Mouse (Mus musculus) ES-E14 (cell line): ENCODE measurements around the gene Pik3r6. TPM values are rescaled to one million over a fixed set of nuclear protein-coding genes. Genes with fewer than 3 reads are reported as not detected.

ENCODE experiments used
- DNase-seq: peaks from one replicate; pipeline ENCODE4 v3.0.0-alpha.2; 2013; ENCODE audit warnings: low read depth, low spot score
- H3K27ac ChIP-seq: 2 replicates; pipeline ENCODE4 v1.5.1; 2012; ENCODE audit warnings: low read depth, mild to moderate bottlenecking, low read length, moderate library complexity, mixed read lengths; ENCODE audit not compliant: poor library complexity, insufficient read depth, severe bottlenecking
- H3K36me3 ChIP-seq: 2 replicates; pipeline ENCODE4 v1.6.1; 2012; ENCODE audit warnings: mild to moderate bottlenecking, low read length, moderate library complexity, mixed read lengths; ENCODE audit not compliant: control insufficient read depth, poor library complexity, insufficient read depth, severe bottlenecking
- H3K4me1 ChIP-seq, 2 experiments: fragments of 150-350 bp in 1 of 2; sonication (generic) in 1 of 2; 2 replicates each; pipeline ENCODE4 v1.6.1; 2012; ENCODE audit warnings: low read length in 2 of 2, mild to moderate bottlenecking in 1 of 2, mixed read lengths in 1 of 2; ENCODE audit not compliant: control insufficient read depth in 2 of 2, insufficient read depth in 2 of 2, poor library complexity in 1 of 2
- H3K4me3 ChIP-seq, 2 experiments: fragments of 150-350 bp in 1 of 2; sonication (generic) in 1 of 2; 2 replicates each; pipeline ENCODE4 v1.5.1; 2012; ENCODE audit warnings: low read length in 2 of 2, low read depth in 1 of 2, mild to moderate bottlenecking in 1 of 2, mixed read lengths in 1 of 2; ENCODE audit not compliant: insufficient read depth in 1 of 2, poor library complexity in 1 of 2, severe bottlenecking in 1 of 2
- H3K9ac ChIP-seq: 2 replicates; pipeline ENCODE4 v1.6.1; 2012; ENCODE audit warnings: low read depth, mild to moderate bottlenecking, low read length, mixed read lengths; ENCODE audit not compliant: poor library complexity, insufficient read depth, severe bottlenecking
- H3K9me3 ChIP-seq: fragments of 150-350 bp; sonication (generic); 2 replicates; pipeline ENCODE4 v1.6.1; 2012; ENCODE audit warnings: low read depth, mild to moderate bottlenecking, low read length; ENCODE audit not compliant: control insufficient read depth, insufficient read depth
- CHD2 ChIP-seq: IDR thresholded peaks from 2 replicates; pipeline ENCODE4 v1.6.1; 2014; ENCODE audit warnings: mild to moderate bottlenecking, low read depth, low read length, inconsistent platforms
- HCFC1 ChIP-seq: IDR thresholded peaks from 2 replicates; pipeline ENCODE4 v1.6.1; 2012; ENCODE audit warnings: low read length, inconsistent platforms, borderline replicate concordance; ENCODE audit not compliant: insufficient read depth
- MAFK ChIP-seq: IDR thresholded peaks from 2 replicates; pipeline ENCODE4 v1.6.1; 2014; ENCODE audit warnings: mild to moderate bottlenecking, low read depth, low read length, inconsistent platforms; ENCODE audit not compliant: insufficient read depth
- ZC3H11A ChIP-seq: IDR thresholded peaks from 2 replicates; pipeline ENCODE4 v1.6.1; 2012; ENCODE audit warnings: low read depth, mild to moderate bottlenecking, inconsistent platforms, low read length, borderline replicate concordance
- ZNF384 ChIP-seq: IDR thresholded peaks from 2 replicates; pipeline ENCODE4 v1.6.1; 2012; ENCODE audit warnings: low read depth, low read length, inconsistent platforms
- in situ Hi-C, 2 experiments: fragments of 600-800 bp; cut with MboI; formaldehyde crosslinking; loops; one replicate each; pipeline ENCODE4 v1.15.1; 2025; ENCODE audit warnings: low sequenced_read_pairs in 2 of 2, inconsistent platforms in 1 of 2; ENCODE audit not compliant: unreplicated experiment in 2 of 2
- total RNA-seq: library from RNA; depleted of rRNA; stranded (reverse); fragments of 300-350 nt; gene quantifications from 2 replicates; pipeline ENCODE4 v1.2.3, GENCODE M21; 2012

Gene Pik3r6
- total RNA-seq, 1 experiment: 0.40 TPM

- H3K9me3 ChIP-seq: no peaks in the 10 kb centered on the region
- H3K36me3 ChIP-seq: no peaks in the 10 kb centered on the region
- TF ChIP-seq ZNF384 (no peak), CHD2 (no peak), MAFK (no peak), HCFC1 (no peak), ZC3H11A (no peak)
- no peak overlapping the region for H3K27ac ChIP-seq
- no peak overlapping the region for H3K9ac ChIP-seq
- DNase-seq: no peak
- in situ Hi-C loops: no loop called here
- H3K4me1 ChIP-seq: no peaks in the 10 kb centered on the region
- no peak overlapping the region for H3K4me3 ChIP-seq
These were observed 36.8 kb downstream of the Pik3r6 start for GRCm38 (mm10) chr11:68539621-68540020.

GRCm38 (mm10) chr11:68544554-68544953 is 41.7 kb downstream of the Pik3r6 start:
- DNase-seq: no peak
- TF ChIP-seq HCFC1 (no peak), CHD2 (no peak), ZC3H11A (no peak), MAFK (no peak), ZNF384 (no peak)

GRCm38 (mm10) chr11:68545172-68545571 is 42.4 kb downstream of the Pik3r6 start:
- no peak overlapping the region for H3K9ac ChIP-seq
- no peaks in the 10 kb centered on the region for H3K4me1 ChIP-seq
- no peaks in the 10 kb centered on the region for H3K36me3 ChIP-seq
- H3K4me3 ChIP-seq: no peak overlapping the region
- no peak for DNase-seq
- in situ Hi-C loops: no loop called here
- no peak for TF ChIP-seq MAFK
- TF ChIP-seq ZC3H11A: no peak
- TF ChIP-seq CHD2: no peak
- no peak for TF ChIP-seq HCFC1
- no peak for TF ChIP-seq ZNF384
- H3K27ac ChIP-seq: no peak overlapping the region
- H3K9me3 ChIP-seq: no peaks in the 10 kb centered on the region

More at GRCm38 (mm10) chr11:68544554-68544953, 41.7 kb downstream of the Pik3r6 start:
- no peak overlapping the region for H3K9ac ChIP-seq
- no peaks in the 10 kb centered on the region for H3K36me3 ChIP-seq
- H3K4me1 ChIP-seq: no peaks in the 10 kb centered on the region
- no peak overlapping the region for H3K4me3 ChIP-seq
- H3K27ac ChIP-seq: no peak overlapping the region
- H3K9me3 ChIP-seq: no peaks in the 10 kb centered on the region
- in situ Hi-C loops: no loop called here

DNA sequence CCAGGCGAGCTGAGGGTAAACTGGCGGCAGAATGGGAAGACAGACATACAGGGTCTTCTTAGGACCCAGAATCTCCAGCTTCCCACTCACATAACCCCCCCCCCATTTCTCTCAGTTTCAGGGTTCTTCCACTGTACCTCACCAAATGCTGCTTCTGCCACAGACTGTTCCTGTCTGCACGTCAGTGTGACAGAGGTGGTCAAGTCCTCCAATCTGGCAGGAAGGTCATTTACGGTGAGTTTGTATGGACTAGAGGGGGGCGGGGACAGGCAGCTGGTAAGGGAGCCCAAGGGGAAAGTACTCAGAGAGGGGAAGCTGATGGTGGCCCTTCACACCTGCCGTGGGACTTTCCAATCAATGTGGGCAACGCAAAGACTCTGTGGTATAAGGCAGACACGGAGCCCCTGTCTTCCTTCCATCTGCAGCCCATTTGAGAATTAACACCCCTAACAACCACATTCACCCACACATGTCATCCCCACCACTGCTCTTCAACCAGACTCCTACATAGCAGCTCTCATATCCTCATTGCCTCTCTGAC is 42.9 kb downstream of the Pik3r6 start:
- Histone ChIP-seq H3K9me3 (no peaks in the 10 kb centered on the region), H3K36me3 (no peaks in the 10 kb centered on the region), H3K27ac (no peak overlapping the region), H3K4me1 (no peaks in the 10 kb centered on the region), H3K9ac (no peak overlapping the region), H3K4me3 (no peak overlapping the region)
- DNase-seq: no peak
- in situ Hi-C loops: no loop called here
- TF ChIP-seq HCFC1 (no peak), ZC3H11A (no peak), CHD2 (no peak), ZNF384 (no peak), MAFK (no peak)
